Mouse (Mus musculus): ENCODE results near the gene Synpo2l.

- TF ChIP-seq POLR2A (IDR thresholded peaks at IDR 0.05; ENCODE audit: low read depth, low read length) (no peak), CTCF (IDR thresholded peaks at IDR 0.05; ENCODE audit: borderline replicate concordance, insufficient read depth, low read length) (no peak)
Observed at GRCm38 (mm10) chr14:20695761-20696520, 27.8 kb upstream of the Synpo2l start.

All from embryonic fibroblast, embryonic 13.5 days (primary cell).